Mouse (Mus musculus) cerebellum, adult 2 months (tissue): ENCODE data around the gene Pdha1.

ENCODE experiments used
- CTCF ChIP-seq: fragments of 200-500 bp; IDR thresholded peaks from 2 replicates; pipeline ENCODE4 v1.5.1; 2011; ENCODE audit warnings: low read depth, mild to moderate bottlenecking, control low read depth, low read length, moderate library complexity, borderline replicate concordance; ENCODE audit not compliant: insufficient read depth
- POLR2A ChIP-seq: fragments of 200-500 bp; IDR thresholded peaks from 2 replicates; pipeline ENCODE4 v1.6.1; 2011; ENCODE audit warnings: low read length, control low read depth, borderline replicate concordance; ENCODE audit not compliant: insufficient read depth

- TF ChIP-seq POLR2A, result no peak
- TF ChIP-seq CTCF, result no peak
These were observed 894 bp downstream of the Pdha1 start for GRCm38 (mm10) chrX:160137177-160137860.
